Mouse (Mus musculus) hematopoietic multipotent progenitor cell, adult 10-12 weeks (in vitro differentiated cells): ENCODE measurements around the gene Igsf9. TPM values are rescaled to one million over a fixed set of nuclear protein-coding genes. Genes with fewer than 3 reads are reported as not detected.

Experiments
- polyA plus RNA-seq: library from polyadenylated mRNA; stranded (reverse); fragments of >175 nt; gene quantifications from 2 replicates; pipeline ENCODE4 v1.2.3, GENCODE M21; 2012; ENCODE audit warnings: low replicate concordance

The Igsf9 gene
- polyA plus RNA-seq = 5.4 and 9.7 TPM in 2 replicates

GRCm38 (mm10) chr1:172481540-172482280, at the start of gene Igsf9:
TSS of gene Igsf9 (plus strand) at chr1:172481788.

GRCm38 (mm10) chr1:172475054-172475741, 6.4 kb upstream of the Igsf9 start, which contains the start of gene Slamf9:
TSS of gene Slamf9 (plus strand) at chr1:172475358.

GRCm38 (mm10) chr1:172499765-172500441, 18.3 kb downstream of the Igsf9 start, which contains the start of gene Tagln2:
TSS of gene Tagln2 (plus strand) at chr1:172500047.

GRCm38 (mm10) chr1:172520576-172521440, 39.2 kb downstream of the Igsf9 start, which contains the start of gene Cfap45:
TSS of gene Cfap45 (plus strand) at chr1:172520801.

Other genes with a start within 250 kb of the Igsf9 start
- not detected in 2 replicates for gene Atp1a4, start 223.4 kb upstream of the Igsf9 start, polyA plus RNA-seq
- 91.7 and 109 TPM in 2 replicates for gene Igsf8, start 220.1 kb upstream of the Igsf9 start, polyA plus RNA-seq
- gene Atp1a2, start 183.7 kb upstream of the Igsf9 start, polyA plus RNA-seq = 0.03 TPM in 1 of 2 replicates, not detected in the other
- 1.2 and 1.5 TPM in 2 replicates for gene Kcnj9, start 152.5 kb upstream of the Igsf9 start, polyA plus RNA-seq
- 9.4 and 15.4 TPM in 2 replicates for gene Kcnj10, start 140.6 kb upstream of the Igsf9 start, polyA plus RNA-seq
- gene Pigm, start 105.2 kb upstream of the Igsf9 start, polyA plus RNA-seq = 14.4 and 30.6 TPM in 2 replicates
- 0.40 and 0.54 TPM in 2 replicates for gene Slamf9, start 6.4 kb upstream of the Igsf9 start, polyA plus RNA-seq
- gene Tagln2, start 18.3 kb downstream of the Igsf9 start, polyA plus RNA-seq = 84.0 and 546 TPM in 2 replicates
- 0.07 and 0.28 TPM in 2 replicates for gene Cfap45, start 39.0 kb downstream of the Igsf9 start, polyA plus RNA-seq
- gene Vsig8, start 74.2 kb downstream of the Igsf9 start, polyA plus RNA-seq = 0.36 and 0.48 TPM in 2 replicates
- gene Slamf8, start 108.8 kb downstream of the Igsf9 start, polyA plus RNA-seq = 0.98 and 2.4 TPM in 2 replicates
- 0.15 TPM in 1 of 2 replicates, not detected in the other for gene Fcrl6, start 120.8 kb downstream of the Igsf9 start, polyA plus RNA-seq
- gene Dusp23, start 151.2 kb downstream of the Igsf9 start, polyA plus RNA-seq = 4.3 and 6.6 TPM in 2 replicates
- gene Crp, start 216.3 kb downstream of the Igsf9 start, polyA plus RNA-seq = not detected in 2 replicates